Mouse (Mus musculus) myocyte (in vitro differentiated cells): Measurements from ENCODE around the gene Bex3.

Experiments
- CEBPB ChIP-seq: IDR thresholded peaks from 2 replicates; pipeline ENCODE4 v1.6.1; 2011; ENCODE audit warnings: mild to moderate bottlenecking, moderate library complexity; ENCODE audit not compliant: poor library complexity, insufficient read depth, severe bottlenecking
- MAX ChIP-seq: IDR thresholded peaks from one replicate; pipeline ENCODE4 v1.6.1; 2011; ENCODE audit warnings: low read depth, mild to moderate bottlenecking, control low read depth
- MYOD1 ChIP-seq, 3 experiments: IDR thresholded peaks; one replicate each; pipeline ENCODE4 v1.6.1; 2011; ENCODE audit warnings: control low read depth in 2 of 3, low read depth in 2 of 3, mild to moderate bottlenecking in 2 of 3, moderate library complexity in 1 of 3; ENCODE audit not compliant: insufficient read length in 2 of 3, control insufficient read depth in 1 of 3
- MYOG ChIP-seq, 3 experiments: IDR thresholded peaks; one replicate each; pipeline ENCODE4 v1.6.1; 2011; ENCODE audit warnings: control low read depth in 2 of 3, low read depth in 2 of 3, mild to moderate bottlenecking in 2 of 3; ENCODE audit not compliant: insufficient read length in 2 of 3, control insufficient read depth in 1 of 3, insufficient read depth in 1 of 3
- POLR2A ChIP-seq: IDR thresholded peaks from one replicate; pipeline ENCODE4 v1.6.1; 2011; ENCODE audit warnings: low read depth, mild to moderate bottlenecking, control low read depth, moderate library complexity; ENCODE audit not compliant: insufficient read length
- POLR2AphosphoS2 ChIP-seq: IDR thresholded peaks from one replicate; pipeline ENCODE4 v1.6.1; 2011; ENCODE audit warnings: low read depth, control low read depth; ENCODE audit not compliant: insufficient read length
- REST ChIP-seq: IDR thresholded peaks from one replicate; pipeline ENCODE4 v1.6.1; 2011; ENCODE audit warnings: mild to moderate bottlenecking, control low read depth, moderate library complexity; ENCODE audit not compliant: insufficient read depth, insufficient read length
- TCF3 ChIP-seq: IDR thresholded peaks from one replicate; pipeline ENCODE4 v1.6.1; 2011; ENCODE audit warnings: low read depth, control low read depth; ENCODE audit not compliant: insufficient read length

DNA sequence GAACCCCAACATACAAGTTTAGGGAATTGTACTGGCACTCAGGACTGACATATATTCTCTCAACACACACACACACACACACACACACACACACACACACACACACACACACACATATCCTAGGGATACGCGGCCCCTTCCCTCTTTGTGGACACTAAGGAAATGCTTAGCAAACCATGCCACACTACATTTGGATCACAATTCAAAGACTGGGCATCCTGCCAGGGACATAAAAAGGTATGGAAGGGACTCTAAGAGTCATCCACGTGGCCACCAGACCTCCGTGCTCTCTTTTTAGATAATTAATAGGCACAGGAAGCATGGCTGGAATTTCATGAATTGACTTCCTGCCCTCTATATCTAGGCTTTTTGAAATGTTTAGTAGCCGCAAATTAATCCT lies 42.3 kb upstream of the Bex3 start:
- TF ChIP-seq POLR2A (no peak), MYOG (IDR thresholded peaks at IDR 0.05; ENCODE audit: control insufficient read depth in 1 of 3, insufficient read depth in 1 of 3, insufficient read length in 2 of 3, low read depth in 2 of 3) (no peak), POLR2AphosphoS2 (no peak), MAX (no peak), MYOD1 (IDR thresholded peaks at IDR 0.05; ENCODE audit: control insufficient read depth in 1 of 3, insufficient read length in 2 of 3, low read depth in 2 of 3) (no peak), CEBPB (no peak), TCF3 (no peak), REST (no peak)
